ENCODE assay signal across 8 mouse cellular contexts in genomic region chr17:44735991-44736561, GRCm38 (mm10). TPM values are rescaled to one million over a fixed set of nuclear protein-coding genes. Genes with fewer than 3 reads are reported as not detected.
DNase-seq lines count a peak whose midpoint lies in the region; ATAC-seq lines count a peak whose summit lies in the region.

No protein-coding gene starts in this region.

- H3K4me3 ChIP-seq in hindbrain, embryonic 16.5 days (ENCODE audit: low read length) = peak overlapping the region; percentile 78

- WGBS in hindbrain, embryonic 16.5 days = 0% methylated on average over 51 of the region's 73 CpGs

- DNase-seq in T-cell, adult 2 months (ENCODE audit: low spot score) = peak; percentile 60
- peak; percentile 60 to 73 for DNase-seq in cerebellum, postnatal 14 days
- peak; percentile 32 to 53 for DNase-seq in gastrocnemius, adult 8-10 months (ENCODE audit: low spot score in 2 of 2)
- DNase-seq in left cerebral cortex, postnatal 25 days (ENCODE audit: low spot score in 2 of 2) = peak; percentile 62 to 74
- DNase-seq in right cerebral cortex, postnatal 10 days (ENCODE audit: low spot score in 2 of 2) = peak; percentile 60 to 70
- DNase-seq in urinary bladder, postnatal 25 days (ENCODE audit: low spot score) = peak; percentile 62

- no peaks in the 10 kb centered on the region for H3K9me3 ChIP-seq in hindbrain, embryonic 16.5 days (ENCODE audit: control insufficient read depth, low read length)

- intact Hi-C loops in left cerebral cortex, postnatal 25 days (cut with DNase I) = loop anchor here (2.0 to 5.0 kb wide), 7 partner anchors 56 to 636 kb away; no protein-coding TSS in a partner anchor

- H3K27me3 ChIP-seq in hindbrain, embryonic 16.5 days (replicated peaks; ENCODE audit: control insufficient read depth, insufficient read depth, low read length) = peaks cover 38% of the 10 kb centered on the region

- ATAC-seq in hindbrain, embryonic 16.5 days = peak; percentile 87
- peak; percentile 52 for ATAC-seq in megakaryocyte progenitor cell, adult 5-6 weeks (replicated peaks; ENCODE audit: poor library complexity)

- no peaks in the 10 kb centered on the region for H3K36me3 ChIP-seq in hindbrain, embryonic 16.5 days (ENCODE audit: control insufficient read depth, insufficient read depth, low read length)

- no peak overlapping the region for H3K27ac ChIP-seq in hindbrain, embryonic 16.5 days (ENCODE audit: low read depth, low read length)

- H3K4me1 ChIP-seq in hindbrain, embryonic 16.5 days (ENCODE audit: control insufficient read depth, insufficient read depth, low read depth, low read length) = peaks cover 31% of the 10 kb centered on the region

- H3K4me2 ChIP-seq in hindbrain, embryonic 16.5 days (ENCODE audit: low read length) = peak overlapping the region; percentile 90

- H3K9ac ChIP-seq in hindbrain, embryonic 16.5 days (ENCODE audit: low read depth, low read length) = peak overlapping the region; percentile 77

RNA-seq across cellular contexts. Expression of gene Supt3, which starts 40.9 kb away (rescaled TPM):
- 10 to 100 TPM in 3 of 4 experiments, 1 to 10 TPM in 1; 9.9 to 20.2 (median 15.0) TPM for total RNA-seq in gastrocnemius, adult 8-10 months (2022)
- polyA plus RNA-seq in hindbrain, embryonic 16.5 days (2015; fragmentation: Nextera tagmentation; extraction: Ambion mirVana) = 24.2 and 27.3 TPM in 2 replicates
- 10 to 100 TPM; 13.2 TPM for total RNA-seq in left cerebral cortex, postnatal 25 days (2021)
- 26.2 and 37.9 TPM in 2 replicates for total RNA-seq in megakaryocyte progenitor cell, adult 5-6 weeks (2015)
- 13.6 and 16.2 TPM in 2 replicates for total RNA-seq in megakaryocyte progenitor cell, adult 5-6 weeks (2017)
